Mouse (Mus musculus) CH12.LX (cell line): Measurements from ENCODE around the gene 2210016L21Rik. TPM values are rescaled to one million over a fixed set of nuclear protein-coding genes. Genes with fewer than 3 reads are reported as not detected.

Source experiments
- DNase-seq: peaks from one replicate; pipeline ENCODE4 v3.0.0-alpha.2; 2013; ENCODE audit errors: extremely low read depth
- H3K27ac ChIP-seq: 2 replicates; pipeline ENCODE4 v1.5.1; 2012; ENCODE audit warnings: low read depth, mild to moderate bottlenecking, control low read depth, moderate library complexity; ENCODE audit not compliant: insufficient read depth
- H3K27me3 ChIP-seq: replicated peaks from 2 replicates; pipeline ENCODE3; 2012; ENCODE audit warnings: inconsistent platforms
- H3K36me3 ChIP-seq, 2 experiments: replicated peaks in 1 of 2; 2 replicates each; pipeline versions ENCODE3 to v1.6.1; 2012; ENCODE audit warnings: inconsistent platforms in 1 of 2, low read length in 1 of 2, mild to moderate bottlenecking in 1 of 2, mixed read lengths in 1 of 2, moderate library complexity in 1 of 2; ENCODE audit not compliant: control insufficient read depth in 1 of 2, insufficient read depth in 1 of 2
- H3K4me1 ChIP-seq, 2 experiments: 2 replicates each; pipeline ENCODE4 v1.6.1; 2012; ENCODE audit warnings: inconsistent platforms in 1 of 2, moderate library complexity in 1 of 2; ENCODE audit not compliant: insufficient read depth in 2 of 2, control insufficient read depth in 1 of 2
- H3K4me2 ChIP-seq: 2 replicates; pipeline ENCODE4 v1.6.1; 2012; ENCODE audit warnings: low read depth, mild to moderate bottlenecking, control low read depth; ENCODE audit not compliant: poor library complexity, insufficient read depth, severe bottlenecking
- H3K4me3 ChIP-seq, 3 experiments: fragments of 150-350 bp in 1 of 3; sonication (generic) in 1 of 3; replicated peaks in 1 of 3; 2 replicates each; pipeline versions ENCODE3 to v1.5.1; 2011 to 2012; ENCODE audit warnings: low read depth in 2 of 3, low read length in 2 of 3, mild to moderate bottlenecking in 2 of 3, moderate library complexity in 2 of 3, control low read depth in 1 of 3, improper control_type of control experiment in 1 of 3, inconsistent platforms in 1 of 3, mixed read lengths in 1 of 3; ENCODE audit not compliant: poor library complexity in 1 of 3
- H3K79me2 ChIP-seq: replicated peaks from 2 replicates; pipeline ENCODE4 v1.6.1; 2012; ENCODE audit warnings: mild to moderate bottlenecking, moderate library complexity; ENCODE audit not compliant: control insufficient read depth, poor library complexity, insufficient read depth, severe bottlenecking; ENCODE audit errors: extremely low read depth
- H3K9ac ChIP-seq: 2 replicates; pipeline ENCODE4 v1.6.1; 2012; ENCODE audit warnings: low read depth, mild to moderate bottlenecking, control low read depth, moderate library complexity; ENCODE audit not compliant: insufficient read depth
- H3K9me3 ChIP-seq: replicated peaks from 2 replicates; pipeline ENCODE3; 2012; ENCODE audit warnings: low read length, inconsistent platforms, mixed read lengths
- CHD1 ChIP-seq: IDR thresholded peaks from 2 replicates; pipeline ENCODE4 v1.6.1; 2012; ENCODE audit warnings: low read depth, low read length, improper control_type of control experiment, inconsistent platforms
- CTCF ChIP-seq, 2 experiments: IDR thresholded peaks in 1 of 2; conservative IDR thresholded peaks in 1 of 2; 2 replicates each; pipeline ENCODE4 v1.5.1; 2011 to 2012; ENCODE audit warnings: low read depth in 2 of 2, low read length in 2 of 2, improper control_type of control experiment in 1 of 2, inconsistent platforms in 1 of 2, mild to moderate bottlenecking in 1 of 2, moderate library complexity in 1 of 2
- E2F4 ChIP-seq: IDR thresholded peaks from 2 replicates; pipeline ENCODE4 v1.6.1; 2011; ENCODE audit warnings: low read depth, low read length, improper control_type of control experiment; ENCODE audit not compliant: insufficient replicate concordance
- EP300 ChIP-seq: IDR thresholded peaks from 2 replicates; pipeline ENCODE4 v1.6.1; 2011; ENCODE audit warnings: low read length, improper control_type of control experiment
- GABPA ChIP-seq: IDR thresholded peaks from 2 replicates; pipeline ENCODE4 v1.6.1; 2012; ENCODE audit warnings: low read depth, low read length, improper control_type of control experiment, inconsistent platforms; ENCODE audit not compliant: insufficient replicate concordance
- HCFC1 ChIP-seq: IDR thresholded peaks from 2 replicates; pipeline ENCODE4 v1.6.1; 2012; ENCODE audit warnings: low read depth, mild to moderate bottlenecking, inconsistent platforms, low read length, improper control_type of control experiment
- MAX ChIP-seq: IDR thresholded peaks from 2 replicates; pipeline ENCODE4 v1.6.1; 2011; ENCODE audit warnings: low read length, improper control_type of control experiment
- MXI1 ChIP-seq: IDR thresholded peaks from 2 replicates; pipeline ENCODE4 v1.6.1; 2011; ENCODE audit warnings: mild to moderate bottlenecking, low read depth, low read length, improper control_type of control experiment
- NRF1 ChIP-seq: IDR thresholded peaks from 2 replicates; pipeline ENCODE4 v1.6.1; 2014; ENCODE audit warnings: low read depth, mild to moderate bottlenecking, inconsistent platforms, low read length, improper control_type of control experiment, moderate library complexity
- PAX5 ChIP-seq: IDR thresholded peaks from 2 replicates; pipeline ENCODE4 v1.6.1; 2012; ENCODE audit warnings: low read length, inconsistent platforms, mixed read lengths
- POLR2AphosphoS2 ChIP-seq: IDR thresholded peaks from 2 replicates; pipeline ENCODE4 v1.6.1; 2011; ENCODE audit warnings: low read depth, low read length, improper control_type of control experiment
- RAD21 ChIP-seq: IDR thresholded peaks from 2 replicates; pipeline ENCODE4 v1.6.1; 2011; ENCODE audit warnings: low read depth, mild to moderate bottlenecking, low read length, improper control_type of control experiment, moderate library complexity
- SIN3A ChIP-seq: IDR thresholded peaks from 2 replicates; pipeline ENCODE4 v1.6.1; 2012; ENCODE audit warnings: low read length, improper control_type of control experiment, inconsistent platforms
- SMC3 ChIP-seq: IDR thresholded peaks from 2 replicates; pipeline ENCODE4 v1.6.1; 2011; ENCODE audit warnings: low read depth, low read length, improper control_type of control experiment
- TCF12 ChIP-seq: IDR thresholded peaks from 2 replicates; pipeline ENCODE4 v1.6.1; 2014; ENCODE audit warnings: low read depth, mild to moderate bottlenecking, inconsistent platforms, low read length, improper control_type of control experiment
- UBTF ChIP-seq: IDR thresholded peaks from 2 replicates; pipeline ENCODE4 v1.6.1; 2012; ENCODE audit warnings: low read depth, mild to moderate bottlenecking, inconsistent platforms, low read length, improper control_type of control experiment, moderate library complexity
- USF1 ChIP-seq: IDR thresholded peaks from 2 replicates; pipeline ENCODE4 v1.6.1; 2014; ENCODE audit warnings: low read depth, mild to moderate bottlenecking, inconsistent platforms, low read length, improper control_type of control experiment
- ZC3H11A ChIP-seq: IDR thresholded peaks from 2 replicates; pipeline ENCODE4 v1.6.1; 2012; ENCODE audit warnings: low read depth, mild to moderate bottlenecking, inconsistent platforms, low read length, improper control_type of control experiment
- ZMIZ1 ChIP-seq: IDR thresholded peaks from 2 replicates; pipeline ENCODE4 v1.6.1; 2012; ENCODE audit warnings: low read depth, mild to moderate bottlenecking, inconsistent platforms, low read length, improper control_type of control experiment
- dilution Hi-C: fragments of 300-500 bp; cut with MboI; formaldehyde crosslinking; loops from 2 replicates; pipeline ENCODE4 v1.14.3; 2020; ENCODE audit warnings: low sequenced_read_pairs; ENCODE audit not compliant: extremely low pct_unique_long_range_greater_than_20kb, extremely low pct_ligation_motif_present
- in situ Hi-C: fragments of 300-500 bp; cut with MboI; formaldehyde crosslinking; loops from 3 replicates; pipeline ENCODE4 v1.14.3; 2019; ENCODE audit warnings: low sequenced_read_pairs, low pct_ligation_motif_present, low pct_unique_long_range_greater_than_20kb, mixed read lengths
- polyA plus RNA-seq: library from polyadenylated mRNA; unstranded; fragments of >175 nt; gene quantifications from 2 replicates; pipeline ENCODE4 v1.2.1, GENCODE M21; 2012; ENCODE audit warnings: low read depth; ENCODE audit not compliant: insufficient read length
- total RNA-seq, 2 experiments: library from RNA; depleted of rRNA; stranded (reverse); fragments of 300-350 nt in 1 of 2; fragments of >200 nt in 1 of 2; gene quantifications; 2 replicates each; pipeline ENCODE4 v1.2.3; 2012 to 2014

2210016L21Rik gene
- total and polyA plus RNA-seq, 3 experiments = 11.5 to 32.5 (median 21.6) TPM

DNA sequence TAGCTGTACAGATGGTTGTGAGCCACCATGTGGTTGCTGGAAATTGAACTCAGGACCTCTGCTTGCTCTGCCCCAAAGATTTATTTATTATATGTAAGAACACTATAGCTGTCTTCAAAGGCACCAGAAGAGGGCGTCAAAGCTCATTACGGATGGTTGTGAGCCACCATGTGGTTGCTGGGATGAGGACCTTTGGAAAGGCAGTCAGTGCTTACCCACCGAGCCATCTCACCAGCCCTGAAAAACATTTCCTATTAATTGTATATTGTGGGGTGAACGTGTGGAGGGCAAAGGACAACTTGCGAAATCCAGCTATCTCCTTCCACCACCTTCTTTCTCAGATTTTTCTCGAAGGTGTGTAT lies 36.9 kb downstream of the 2210016L21Rik start (continued):
- no peak for TF ChIP-seq ZMIZ1
- TF ChIP-seq E2F4 = no peak
- TF ChIP-seq POLR2AphosphoS2 = no peak
- no peak for TF ChIP-seq CHD1
- no peak for TF ChIP-seq USF1
- TF ChIP-seq SIN3A = no peak
- no peak for TF ChIP-seq PAX5

DNA sequence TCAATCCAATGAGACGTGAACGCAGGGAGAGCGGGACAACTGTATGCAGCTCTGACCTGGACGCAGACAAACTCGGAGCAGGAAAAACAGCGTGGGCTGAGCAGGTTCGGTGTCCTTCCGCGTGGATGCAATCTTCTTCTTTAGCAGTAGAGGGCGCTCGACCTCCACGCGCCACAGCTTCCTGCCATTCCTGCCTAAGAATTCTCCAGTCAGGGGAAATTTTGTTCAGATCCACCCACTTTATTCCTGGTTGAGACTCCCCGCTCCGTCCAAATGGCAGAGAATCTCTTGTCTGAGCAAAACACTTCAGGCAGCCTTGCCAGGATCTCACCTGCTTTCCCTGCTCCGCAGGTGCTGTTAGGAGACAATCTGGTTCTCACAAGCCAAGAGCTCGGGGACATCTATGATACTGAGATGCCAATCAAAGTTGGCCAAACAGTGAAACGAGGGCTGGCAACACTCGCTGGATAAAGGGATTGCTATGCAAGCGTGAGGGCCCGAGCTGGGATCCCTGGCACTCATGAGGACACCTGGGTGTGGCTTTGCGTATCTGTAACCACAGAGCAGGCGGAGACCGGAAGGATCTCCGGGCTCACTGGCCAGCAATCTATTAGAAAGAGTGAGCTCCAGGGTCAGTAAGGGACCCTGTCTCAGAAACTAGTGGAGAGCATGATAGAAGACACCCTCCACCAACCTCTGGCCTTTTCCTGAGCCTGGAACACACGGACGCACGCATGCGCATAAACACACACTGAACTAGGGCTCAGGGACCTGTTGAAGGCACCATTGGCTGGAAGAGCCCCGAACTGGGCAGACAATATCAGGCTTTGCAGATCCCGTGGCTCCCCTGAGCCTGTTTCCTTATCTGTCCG lies 37.5 kb downstream of the 2210016L21Rik start:
- Histone ChIP-seq H3K36me3 (no peaks in the 10 kb centered on the region), H3K4me3 (peak overlapping the region; percentile 24 to 44 (median 44)), H3K4me2 (peak overlapping the region; percentile 88), H3K27ac (no peak overlapping the region), H3K9ac (peak overlapping the region; percentile 20; the same call in 1 of the 2 replicates), H3K79me2 (no peaks in the 10 kb centered on the region), H3K4me1 (peaks cover 0 to 28% of the 10 kb centered on the region in 2 experiments; a peak in 2 of 4 replicates), H3K9me3 (peaks cover 4% of the 10 kb centered on the region), H3K27me3 (no peaks in the 10 kb centered on the region)
- dilution Hi-C loops (no loop called here), in situ Hi-C loops (loop anchor here (5.0 to 10.0 kb wide), 3 partner anchors 98 to 258 kb away; partner anchors contain the start of gene Pop5)
- TF ChIP-seq UBTF (no peak), GABPA (no peak), MXI1 (0 out of 2 replicates have a peak, but pooled peaks have one; percentile 67), TCF12 (0 out of 2 replicates have a peak, but pooled peaks have one; percentile 9), NRF1 (peak; percentile 81), ZC3H11A (peak; percentile 6; the same call in 1 of the 2 replicates), HCFC1 (no peak), CTCF (conservative IDR thresholded peaks at IDR 0.05 in 1 of 2, IDR thresholded peaks at IDR 0.05 in 1 of 2; ENCODE audit: low read depth in 2 of 2, low read length in 2 of 2) (peak; percentile 88 to 96), MAX (no peak), SMC3 (peak; percentile 80), CHD1 (no peak), RAD21 (peak; percentile 93), EP300 (no peak)
- peak; percentile 58 for DNase-seq
